In the genomic region with DNA sequence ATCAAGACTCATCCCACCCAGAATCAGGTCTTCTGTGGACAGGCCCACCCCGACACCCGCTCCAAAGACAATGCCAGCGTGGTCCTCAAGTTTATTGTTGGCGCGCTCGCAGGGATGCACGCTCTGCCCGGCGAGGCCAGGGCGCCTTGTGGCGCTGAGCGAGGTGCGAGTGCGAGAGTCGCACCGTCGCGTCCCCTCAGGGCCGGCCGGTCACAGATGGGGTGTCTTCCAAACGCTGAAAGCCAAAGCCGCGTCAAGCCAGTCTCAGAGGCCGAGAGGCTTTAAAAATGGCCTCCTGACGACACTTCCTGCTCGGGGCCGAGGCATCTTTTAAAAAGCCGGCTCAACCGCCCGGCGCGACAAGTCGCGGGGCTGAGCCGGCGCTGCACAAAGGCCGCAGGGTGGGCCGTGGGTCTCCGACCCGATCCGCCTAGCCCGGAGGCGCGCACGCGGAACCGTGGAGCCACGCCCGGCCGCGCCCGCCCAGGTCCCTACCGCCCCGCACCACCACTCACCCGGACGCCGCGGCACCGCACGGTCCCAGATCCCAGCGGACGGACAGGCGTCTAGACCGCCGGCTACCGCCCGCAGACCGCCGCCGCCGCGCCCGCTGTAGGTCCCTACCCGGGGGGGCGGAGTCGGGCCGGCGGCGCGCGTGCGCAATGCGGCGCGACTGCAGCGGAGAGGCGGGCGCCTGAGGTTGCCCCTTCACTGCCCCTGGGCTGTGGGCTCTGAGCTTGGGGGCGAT, we compare ENCODE assay signal across 8 mouse cellular contexts. TPM values are rescaled to one million over a fixed set of nuclear protein-coding genes. Genes with fewer than 3 reads are reported as not detected.
DNase-seq lines count a peak whose midpoint lies in the region; ATAC-seq and TF ChIP-seq lines count a peak whose summit lies in the region.

A gene (minus strand): TSS at position 663 of the 748 bp plus-strand sequence.

- TF ChIP-seq CTCF in bone marrow macrophage, adult 2 months (IDR thresholded peaks at IDR 0.05; ENCODE audit: low read depth, low read length), result no peak
- TF ChIP-seq CTCF in liver, adult 2 months (IDR thresholded peaks at IDR 0.05; ENCODE audit: low read depth, low read length), result no peak

- no peaks in the 10 kb centered on the region for H3K27me3 ChIP-seq in embryonic facial prominence, embryonic 15.5 days
- no peaks in the 10 kb centered on the region for H3K27me3 ChIP-seq in heart, embryonic 12.5 days (replicated peaks)
- H3K27me3 ChIP-seq in kidney, embryonic 16.5 days (ENCODE audit: insufficient read depth, low read length), result no peaks in the 10 kb centered on the region
- no peaks in the 10 kb centered on the region for H3K27me3 ChIP-seq in liver, adult 2 months (ENCODE audit: control insufficient read depth, insufficient read depth, low read length)
- no peaks in the 10 kb centered on the region for H3K27me3 ChIP-seq in myocyte (ENCODE audit: control insufficient read depth, insufficient read depth, insufficient read length)

- DNase-seq in B cell, adult 2 months, result peak; percentile 71 to 75
- DNase-seq in liver, adult 2 months (ENCODE audit: extremely low read depth, low read depth, low spot score), result peak; percentile 18
- peak; percentile 55 to 67 for DNase-seq in spleen, postnatal 36 days (ENCODE audit: low spot score in 2 of 2)

- no peak within 1 kb of the TSS for H3K27ac ChIP-seq in bone marrow macrophage, adult 2 months (ENCODE audit: insufficient read depth, low read depth, low read length)
- peak within 1 kb of the TSS; percentile 88 for H3K27ac ChIP-seq in embryonic facial prominence, embryonic 15.5 days (replicated peaks)
- H3K27ac ChIP-seq in heart, embryonic 12.5 days (ENCODE audit: poor library complexity, severe bottlenecking), result peak within 1 kb of the TSS; percentile 68; the same call in 1 of the 2 replicates
- peak within 1 kb of the TSS; percentile 64 for H3K27ac ChIP-seq in kidney, embryonic 16.5 days (ENCODE audit: low read length)
- 0 out of 2 replicates have a peak within 1 kb of the TSS, but pooled peaks have one; percentile 30 for H3K27ac ChIP-seq in liver, adult 2 months (replicated peaks; ENCODE audit: insufficient read depth, low read depth, low read length)

- 0 out of 2 replicates have a peak, but pooled peaks cover 2% of the 10 kb centered on the region for H3K4me1 ChIP-seq in bone marrow macrophage, adult 2 months (ENCODE audit: control insufficient read depth, insufficient read depth, low read length)
- peaks cover 8% of the 10 kb centered on the region; the same call in 1 of the 2 replicates for H3K4me1 ChIP-seq in embryonic facial prominence, embryonic 15.5 days
- H3K4me1 ChIP-seq in heart, embryonic 12.5 days (replicated peaks), result peaks cover 15% of the 10 kb centered on the region
- H3K4me1 ChIP-seq in kidney, embryonic 16.5 days (ENCODE audit: insufficient read depth, low read length), result peaks cover 9% of the 10 kb centered on the region; the same call in 1 of the 2 replicates
- peaks cover 5% of the 10 kb centered on the region; the same call in 1 of the 2 replicates for H3K4me1 ChIP-seq in liver, adult 2 months (ENCODE audit: control insufficient read depth, insufficient read depth, low read length)

- peak within 1 kb of the TSS; percentile 74 for H3K4me3 ChIP-seq in bone marrow macrophage, adult 2 months (ENCODE audit: insufficient read depth, low read length)
- H3K4me3 ChIP-seq in embryonic facial prominence, embryonic 15.5 days (replicated peaks), result peak within 1 kb of the TSS; percentile 84
- peak within 1 kb of the TSS; percentile 70 for H3K4me3 ChIP-seq in heart, embryonic 12.5 days
- peak within 1 kb of the TSS; percentile 82 for H3K4me3 ChIP-seq in kidney, embryonic 16.5 days (ENCODE audit: low read length)
- H3K4me3 ChIP-seq in liver, adult 2 months (ENCODE audit: insufficient read depth, low read depth, low read length), result peak within 1 kb of the TSS; percentile 96
- H3K4me3 ChIP-seq in myocyte, result peak within 1 kb of the TSS; percentile 24

- H3K79me2 ChIP-seq in liver, adult 2 months (ENCODE audit: control insufficient read depth, insufficient read depth, low read length), result no peaks in the 10 kb centered on the region
- no peaks in the 10 kb centered on the region for H3K79me2 ChIP-seq in myocyte (ENCODE audit: control insufficient read depth, insufficient read depth)

- H3ac ChIP-seq in myocyte (ENCODE audit: control insufficient read depth, insufficient read length), result peak within 1 kb of the TSS; percentile 26

- peak within 1 kb of the TSS; percentile 91 for H3K9ac ChIP-seq in embryonic facial prominence, embryonic 15.5 days
- H3K9ac ChIP-seq in heart, embryonic 12.5 days, result peak within 1 kb of the TSS; percentile 81
- H3K9ac ChIP-seq in kidney, embryonic 16.5 days (replicated peaks; ENCODE audit: low read length), result peak within 1 kb of the TSS; percentile 92
- H3K9ac ChIP-seq in liver, adult 2 months (ENCODE audit: low read depth, low read length), result peak within 1 kb of the TSS; percentile 98

- WGBS in embryonic facial prominence, embryonic 15.5 days, result under 1% methylated on average over 75 of the region's 89 CpGs
- under 1% methylated on average over 87 of the region's 89 CpGs for WGBS in heart, embryonic 12.5 days
- under 1% methylated on average over 82 of the region's 89 CpGs for WGBS in kidney, embryonic 16.5 days
- 2% methylated on average over 88 of the region's 89 CpGs for WGBS in liver, adult 2 months

- H3K4me2 ChIP-seq in embryonic facial prominence, embryonic 15.5 days (replicated peaks), result peak within 1 kb of the TSS; percentile 71
- peak within 1 kb of the TSS; percentile 88 for H3K4me2 ChIP-seq in heart, embryonic 12.5 days
- H3K4me2 ChIP-seq in kidney, embryonic 16.5 days (replicated peaks; ENCODE audit: low read depth, low read length), result peak within 1 kb of the TSS; percentile 80
- peak within 1 kb of the TSS; percentile 75 for H3K4me2 ChIP-seq in myocyte (ENCODE audit: low read depth)

- ATAC-seq in embryonic facial prominence, embryonic 15.5 days (ENCODE audit: insufficient number of reproducible peaks, low FRiP score, low TSS enrichment, low read depth), result peak; percentile 90
- ATAC-seq in heart, embryonic 12.5 days (ENCODE audit: insufficient number of reproducible peaks, low FRiP score), result peak; percentile 93
- ATAC-seq in kidney, embryonic 16.5 days (ENCODE audit: low FRiP score, low TSS enrichment), result peak; percentile 96

- TF ChIP-seq POLR2A in bone marrow macrophage, adult 2 months (IDR thresholded peaks at IDR 0.05; ENCODE audit: borderline replicate concordance, low read depth, low read length), result no peak
- no peak for TF ChIP-seq POLR2A in liver, adult 2 months (IDR thresholded peaks at IDR 0.05; ENCODE audit: extremely low read depth, insufficient read depth, low read length)
- TF ChIP-seq POLR2A in myocyte (IDR thresholded peaks at IDR 0.05; ENCODE audit: insufficient read length, low read depth), result peak; percentile 75

- H3K36me3 ChIP-seq in embryonic facial prominence, embryonic 15.5 days, result peaks cover 33% of the 10 kb centered on the region
- peaks cover 36% of the 10 kb centered on the region for H3K36me3 ChIP-seq in heart, embryonic 12.5 days
- peaks cover 34% of the 10 kb centered on the region for H3K36me3 ChIP-seq in kidney, embryonic 16.5 days (ENCODE audit: insufficient read depth, low read length)
- H3K36me3 ChIP-seq in liver, adult 2 months (ENCODE audit: control insufficient read depth, insufficient read depth, low read length), result peaks cover 2% of the 10 kb centered on the region; the same call in 1 of the 2 replicates
- H3K36me3 ChIP-seq in myocyte (ENCODE audit: control insufficient read depth, insufficient read depth), result no peaks in the 10 kb centered on the region

- H3K9me3 ChIP-seq in embryonic facial prominence, embryonic 15.5 days (replicated peaks), result no peaks in the 10 kb centered on the region
- H3K9me3 ChIP-seq in heart, embryonic 12.5 days (replicated peaks), result no peaks in the 10 kb centered on the region
- H3K9me3 ChIP-seq in kidney, embryonic 16.5 days (ENCODE audit: low read length), result no peaks in the 10 kb centered on the region

TF ChIP-seq in myocyte, 11 proteins besides CTCF, POLR2A, EP300 and RAD21:
- TF ChIP-seq POLR2AphosphoS2 (IDR thresholded peaks at IDR 0.05; ENCODE audit: insufficient read length, low read depth) (no peak), TCF3 (IDR thresholded peaks at IDR 0.05; ENCODE audit: insufficient read length, low read depth) (no peak), USF1 (IDR thresholded peaks at IDR 0.05; ENCODE audit: low read depth) (no peak)
TF ChIP-seq in myocyte: peak in this region for 0.

RNA-seq across cellular contexts. Expression of the gene that starts here (rescaled TPM):
- 2.5 and 2.9 TPM in 2 replicates for polyA plus RNA-seq in bone marrow macrophage, adult 2 months (2012; ENCODE audit: insufficient read depth, insufficient read length, missing spikeins)
- 17.5 and 18.6 TPM in 2 replicates for polyA plus RNA-seq in embryonic facial prominence, embryonic 15.5 days (2015; fragmentation: Nextera tagmentation; extraction: Ambion mirVana)
- 12.0 and 15.6 TPM in 2 replicates for polyA plus RNA-seq in heart, embryonic 12.5 days (2016; fragmentation: Nextera tagmentation; extraction: Ambion mirVana)
- 17.1 and 19.8 TPM in 2 replicates for polyA plus RNA-seq in kidney, embryonic 16.5 days (2015; fragmentation: Nextera tagmentation; extraction: Ambion mirVana)
- 0.65 and 1.3 TPM in 2 replicates for total RNA-seq in liver, adult 2 months (2014; rRNA removed)
- polyA plus RNA-seq in liver, adult 2 months (2012; rRNA removed), result 0.46 and 0.51 TPM in 2 replicates
- 3.1 TPM for polyA plus RNA-seq in myocyte (2012; fragmentation: generic; extraction: Trizol)

Comparison
In these comparisons a context has a peak if more than half of its experiments do, and no peak if none do; other contexts are left out.
1. DNase-seq: peak in every context shown above with its lines; median percentile 73 in B cell, adult 2 months; 61 in spleen, postnatal 36 days; 18 in liver, adult 2 months.
2. H3K4me3 ChIP-seq: peak in every context shown above with its lines; median percentile 96 in liver, adult 2 months; 84 in embryonic facial prominence, embryonic 15.5 days; 82 in kidney, embryonic 16.5 days; 74 in bone marrow macrophage, adult 2 months; 70 in heart, embryonic 12.5 days; 24 in myocyte.